Mouse (Mus musculus) CH12.LX (cell line): Measurements from ENCODE around the gene Soga1. TPM values are rescaled to one million over a fixed set of nuclear protein-coding genes. Genes with fewer than 3 reads are reported as not detected.

Experiments
- DNase-seq: peaks from one replicate; pipeline ENCODE4 v3.0.0-alpha.2; 2013; ENCODE audit errors: extremely low read depth
- H3K27ac ChIP-seq: 2 replicates; pipeline ENCODE4 v1.5.1; 2012; ENCODE audit warnings: low read depth, mild to moderate bottlenecking, control low read depth, moderate library complexity; ENCODE audit not compliant: insufficient read depth
- H3K27me3 ChIP-seq: replicated peaks from 2 replicates; pipeline ENCODE3; 2012; ENCODE audit warnings: inconsistent platforms
- H3K36me3 ChIP-seq, 2 experiments: replicated peaks in 1 of 2; 2 replicates each; pipeline versions ENCODE3 to v1.6.1; 2012; ENCODE audit warnings: inconsistent platforms in 1 of 2, low read length in 1 of 2, mild to moderate bottlenecking in 1 of 2, mixed read lengths in 1 of 2, moderate library complexity in 1 of 2; ENCODE audit not compliant: control insufficient read depth in 1 of 2, insufficient read depth in 1 of 2
- H3K4me1 ChIP-seq, 2 experiments: 2 replicates each; pipeline ENCODE4 v1.6.1; 2012; ENCODE audit warnings: inconsistent platforms in 1 of 2, moderate library complexity in 1 of 2; ENCODE audit not compliant: insufficient read depth in 2 of 2, control insufficient read depth in 1 of 2
- H3K4me2 ChIP-seq: 2 replicates; pipeline ENCODE4 v1.6.1; 2012; ENCODE audit warnings: low read depth, mild to moderate bottlenecking, control low read depth; ENCODE audit not compliant: poor library complexity, insufficient read depth, severe bottlenecking
- H3K4me3 ChIP-seq, 3 experiments: fragments of 150-350 bp in 1 of 3; sonication (generic) in 1 of 3; replicated peaks in 1 of 3; 2 replicates each; pipeline versions ENCODE3 to v1.5.1; 2011 to 2012; ENCODE audit warnings: low read depth in 2 of 3, low read length in 2 of 3, mild to moderate bottlenecking in 2 of 3, moderate library complexity in 2 of 3, control low read depth in 1 of 3, improper control_type of control experiment in 1 of 3, inconsistent platforms in 1 of 3, mixed read lengths in 1 of 3; ENCODE audit not compliant: poor library complexity in 1 of 3
- H3K79me2 ChIP-seq: replicated peaks from 2 replicates; pipeline ENCODE4 v1.6.1; 2012; ENCODE audit warnings: mild to moderate bottlenecking, moderate library complexity; ENCODE audit not compliant: control insufficient read depth, poor library complexity, insufficient read depth, severe bottlenecking; ENCODE audit errors: extremely low read depth
- H3K9ac ChIP-seq: 2 replicates; pipeline ENCODE4 v1.6.1; 2012; ENCODE audit warnings: low read depth, mild to moderate bottlenecking, control low read depth, moderate library complexity; ENCODE audit not compliant: insufficient read depth
- H3K9me3 ChIP-seq: replicated peaks from 2 replicates; pipeline ENCODE3; 2012; ENCODE audit warnings: low read length, inconsistent platforms, mixed read lengths
- CHD2 ChIP-seq: IDR thresholded peaks from 2 replicates; pipeline ENCODE4 v1.6.1; 2011; ENCODE audit warnings: low read length, improper control_type of control experiment
- CTCF ChIP-seq, 2 experiments: IDR thresholded peaks in 1 of 2; conservative IDR thresholded peaks in 1 of 2; 2 replicates each; pipeline ENCODE4 v1.5.1; 2011 to 2012; ENCODE audit warnings: low read depth in 2 of 2, low read length in 2 of 2, improper control_type of control experiment in 1 of 2, inconsistent platforms in 1 of 2, mild to moderate bottlenecking in 1 of 2, moderate library complexity in 1 of 2
- ELF1 ChIP-seq: IDR thresholded peaks from 2 replicates; pipeline ENCODE4 v1.6.1; 2014; ENCODE audit warnings: low read depth, mild to moderate bottlenecking, inconsistent platforms, low read length, improper control_type of control experiment
- ETS1 ChIP-seq: conservative IDR thresholded peaks from 2 replicates; pipeline ENCODE4 v1.6.1; 2012; ENCODE audit warnings: low read depth, mild to moderate bottlenecking, inconsistent platforms, low read length, improper control_type of control experiment, moderate library complexity
- HCFC1 ChIP-seq: IDR thresholded peaks from 2 replicates; pipeline ENCODE4 v1.6.1; 2012; ENCODE audit warnings: low read depth, mild to moderate bottlenecking, inconsistent platforms, low read length, improper control_type of control experiment
- IRF4 ChIP-seq: IDR thresholded peaks from 2 replicates; pipeline ENCODE4 v1.6.1; 2014; ENCODE audit warnings: low read depth, mild to moderate bottlenecking, inconsistent platforms, low read length, improper control_type of control experiment
- JUN ChIP-seq: IDR thresholded peaks from 2 replicates; pipeline ENCODE4 v1.6.1; 2011; ENCODE audit warnings: low read depth, mild to moderate bottlenecking, low read length, improper control_type of control experiment, moderate library complexity; ENCODE audit not compliant: insufficient read depth
- MAFK ChIP-seq: IDR thresholded peaks from 2 replicates; pipeline ENCODE4 v1.6.1; 2011; ENCODE audit warnings: low read length, improper control_type of control experiment; ENCODE audit not compliant: insufficient replicate concordance
- MYC ChIP-seq: IDR thresholded peaks from 2 replicates; pipeline ENCODE4 v1.6.1; 2011; ENCODE audit warnings: low read depth, mild to moderate bottlenecking, improper control_type of control experiment, low read length
- PAX5 ChIP-seq: IDR thresholded peaks from 2 replicates; pipeline ENCODE4 v1.6.1; 2012; ENCODE audit warnings: low read length, inconsistent platforms, mixed read lengths
- RAD21 ChIP-seq: IDR thresholded peaks from 2 replicates; pipeline ENCODE4 v1.6.1; 2011; ENCODE audit warnings: low read depth, mild to moderate bottlenecking, low read length, improper control_type of control experiment, moderate library complexity
- SMC3 ChIP-seq: IDR thresholded peaks from 2 replicates; pipeline ENCODE4 v1.6.1; 2011; ENCODE audit warnings: low read depth, low read length, improper control_type of control experiment
- TCF12 ChIP-seq: IDR thresholded peaks from 2 replicates; pipeline ENCODE4 v1.6.1; 2014; ENCODE audit warnings: low read depth, mild to moderate bottlenecking, inconsistent platforms, low read length, improper control_type of control experiment
- UBTF ChIP-seq: IDR thresholded peaks from 2 replicates; pipeline ENCODE4 v1.6.1; 2012; ENCODE audit warnings: low read depth, mild to moderate bottlenecking, inconsistent platforms, low read length, improper control_type of control experiment, moderate library complexity
- USF2 ChIP-seq: conservative IDR thresholded peaks from 2 replicates; pipeline ENCODE4 v1.6.1; 2011; ENCODE audit warnings: low read depth, low read length, improper control_type of control experiment
- ZKSCAN1 ChIP-seq: IDR thresholded peaks from 2 replicates; pipeline ENCODE4 v1.6.1; 2012; ENCODE audit warnings: low read depth, inconsistent platforms, low read length, improper control_type of control experiment, borderline replicate concordance
- ZMIZ1 ChIP-seq: IDR thresholded peaks from 2 replicates; pipeline ENCODE4 v1.6.1; 2012; ENCODE audit warnings: low read depth, mild to moderate bottlenecking, inconsistent platforms, low read length, improper control_type of control experiment
- dilution Hi-C: fragments of 300-500 bp; cut with MboI; formaldehyde crosslinking; loops from 2 replicates; pipeline ENCODE4 v1.14.3; 2020; ENCODE audit warnings: low sequenced_read_pairs; ENCODE audit not compliant: extremely low pct_unique_long_range_greater_than_20kb, extremely low pct_ligation_motif_present
- in situ Hi-C: fragments of 300-500 bp; cut with MboI; formaldehyde crosslinking; loops from 3 replicates; pipeline ENCODE4 v1.14.3; 2019; ENCODE audit warnings: low sequenced_read_pairs, low pct_ligation_motif_present, low pct_unique_long_range_greater_than_20kb, mixed read lengths
- polyA plus RNA-seq: library from polyadenylated mRNA; unstranded; fragments of >175 nt; gene quantifications from 2 replicates; pipeline ENCODE4 v1.2.1, GENCODE M21; 2012; ENCODE audit warnings: low read depth; ENCODE audit not compliant: insufficient read length
- total RNA-seq, 2 experiments: library from RNA; depleted of rRNA; stranded (reverse); fragments of 300-350 nt in 1 of 2; fragments of >200 nt in 1 of 2; gene quantifications; 2 replicates each; pipeline ENCODE4 v1.2.3; 2012 to 2014

Gene Soga1
- total and polyA plus RNA-seq, 3 experiments: 0.39 to 2.0 (median 2.0) TPM

GRCm38 (mm10) chr2:157045932-157046331 lies 33.1 kb downstream of the Soga1 start:
- H3K9me3 ChIP-seq: peaks cover 4% of the 10 kb centered on the region
- H3K27ac ChIP-seq: no peak overlapping the region
- H3K36me3 ChIP-seq: peaks cover 0 to 11% of the 10 kb centered on the region in 2 experiments
- in situ Hi-C loops (no loop called here), dilution Hi-C loops (no loop called here)
- no peak for DNase-seq
- peaks cover 8 to 21% of the 10 kb centered on the region in 2 experiments for H3K4me1 ChIP-seq
- H3K79me2 ChIP-seq: no peaks in the 10 kb centered on the region
- H3K4me3 ChIP-seq: no peak overlapping the region
- no peaks in the 10 kb centered on the region for H3K27me3 ChIP-seq
- no peak for TF ChIP-seq HCFC1
- no peak for TF ChIP-seq JUN
- no peak for TF ChIP-seq USF2
- TF ChIP-seq SMC3: no peak
- no peak for TF ChIP-seq TCF12
- no peak for TF ChIP-seq IRF4
- no peak for TF ChIP-seq MAFK
- no peak for TF ChIP-seq CHD2
- no peak for TF ChIP-seq MYC
- TF ChIP-seq ETS1: no peak
- TF ChIP-seq ZMIZ1: no peak
- no peak for TF ChIP-seq PAX5
- no peak overlapping the region for H3K9ac ChIP-seq
- H3K4me2 ChIP-seq: no peak overlapping the region

- Histone ChIP-seq H3K36me3 (peaks cover 5 to 21% of the 10 kb centered on the region in 2 experiments), H3K9me3 (peaks cover 4% of the 10 kb centered on the region), H3K4me1 (peaks cover 6 to 13% of the 10 kb centered on the region in 2 experiments), H3K79me2 (no peaks in the 10 kb centered on the region), H3K4me3 (no peak overlapping the region), H3K27ac (no peak overlapping the region), H3K27me3 (no peaks in the 10 kb centered on the region), H3K4me2 (no peak overlapping the region), H3K9ac (no peak overlapping the region)
- DNase-seq: peak; percentile 24
- in situ Hi-C loops (no loop called here), dilution Hi-C loops (no loop called here)
- TF ChIP-seq CTCF (conservative IDR thresholded peaks at IDR 0.05 in 1 of 2, IDR thresholded peaks at IDR 0.05 in 1 of 2; ENCODE audit: low read depth in 2 of 2, low read length in 2 of 2) (peak; percentile 44 to 64), ELF1 (no peak), RAD21 (peak; percentile 41), ZKSCAN1 (no peak), SMC3 (peak; percentile 60), UBTF (no peak)
Measured at GRCm38 (mm10) chr2:157043987-157044386, 35.1 kb downstream of the Soga1 start.
